Mouse (Mus musculus) cerebellum, postnatal 14 days (tissue): ENCODE measurements at regions not wholly inside any gene's neighbourhood (a gene's known extent, or its start where the extent isn't known, plus 50 kb on each side); places are given as distances from the start of the nearest gene placed in this dataset.

ENCODE experiments used
- DNase-seq, 2 experiments: peaks; one replicate each; pipeline ENCODE4 v3.0.0; 2021; ENCODE audit warnings: mixed read lengths in 2 of 2

- no peak for DNase-seq
Measured at GRCm38 (mm10) chr10:117526008-117526833, 103.1 kb upstream of the Cpm start.

- DNase-seq: no peak
Measured at GRCm38 (mm10) chr10:117525608-117526007, 103.7 kb upstream of the Cpm start.

GRCm38 (mm10) chr10:117524926-117525565, 104.3 kb upstream of the Cpm start:
- no peak for DNase-seq

- no peak for DNase-seq
Measured at GRCm38 (mm10) chr10:117524101-117524500, 105.2 kb upstream of the Cpm start.

- DNase-seq: no peak
Measured at GRCm38 (mm10) chr10:117522906-117523829, 106.1 kb upstream of the Cpm start.

- DNase-seq: no peak
Measured at GRCm38 (mm10) chr10:117522373-117522772, 106.9 kb upstream of the Cpm start.

DNA sequence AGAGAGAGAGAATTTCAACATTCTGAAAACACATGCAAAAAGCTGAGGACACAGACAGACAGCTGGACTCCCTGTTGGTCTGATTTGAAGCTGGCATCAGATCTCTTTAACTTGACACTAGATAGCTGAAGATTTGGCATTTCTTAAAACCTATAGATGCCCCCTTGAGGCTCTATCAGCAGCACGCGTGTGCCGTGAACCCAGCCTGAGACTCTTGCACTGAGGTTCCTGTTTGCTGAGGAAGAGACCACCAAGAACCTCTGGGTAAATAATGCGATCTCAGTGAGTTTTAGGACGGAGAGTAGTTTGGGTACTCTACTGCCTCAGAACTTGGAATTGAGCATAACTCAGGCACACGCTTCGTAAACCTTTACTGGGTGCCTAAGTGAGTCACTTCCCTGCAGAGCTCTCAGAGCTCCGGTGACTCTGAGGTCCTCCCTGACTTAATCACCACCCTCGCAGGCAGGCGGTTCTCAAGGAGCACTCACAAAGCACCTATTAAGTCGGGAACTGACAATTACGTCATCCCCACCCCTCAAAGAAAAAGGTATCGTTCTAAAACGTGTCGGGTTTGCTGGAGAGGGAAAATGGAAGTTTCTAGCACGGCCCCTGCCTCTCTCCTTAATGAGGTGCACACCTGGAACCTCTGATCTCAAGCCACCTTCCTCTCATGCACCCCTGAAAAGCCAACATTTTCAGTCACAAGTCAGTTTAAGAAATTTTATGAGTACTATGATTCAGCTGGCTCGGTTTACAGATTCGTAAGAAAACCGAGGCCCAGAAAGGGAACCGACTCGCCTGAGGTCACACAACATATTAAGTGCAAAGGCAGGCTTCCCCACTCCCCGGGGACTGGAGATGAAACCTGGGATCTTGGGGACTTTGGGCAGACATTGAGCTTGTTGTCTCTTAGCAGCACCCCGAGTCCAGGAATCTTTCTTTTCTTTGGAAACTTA, 107.7 kb upstream of the Cpm start:
- DNase-seq: no peak

- DNase-seq: no peak
Measured at GRCm38 (mm10) chr10:117520536-117521314, 108.6 kb upstream of the Cpm start.

DNA sequence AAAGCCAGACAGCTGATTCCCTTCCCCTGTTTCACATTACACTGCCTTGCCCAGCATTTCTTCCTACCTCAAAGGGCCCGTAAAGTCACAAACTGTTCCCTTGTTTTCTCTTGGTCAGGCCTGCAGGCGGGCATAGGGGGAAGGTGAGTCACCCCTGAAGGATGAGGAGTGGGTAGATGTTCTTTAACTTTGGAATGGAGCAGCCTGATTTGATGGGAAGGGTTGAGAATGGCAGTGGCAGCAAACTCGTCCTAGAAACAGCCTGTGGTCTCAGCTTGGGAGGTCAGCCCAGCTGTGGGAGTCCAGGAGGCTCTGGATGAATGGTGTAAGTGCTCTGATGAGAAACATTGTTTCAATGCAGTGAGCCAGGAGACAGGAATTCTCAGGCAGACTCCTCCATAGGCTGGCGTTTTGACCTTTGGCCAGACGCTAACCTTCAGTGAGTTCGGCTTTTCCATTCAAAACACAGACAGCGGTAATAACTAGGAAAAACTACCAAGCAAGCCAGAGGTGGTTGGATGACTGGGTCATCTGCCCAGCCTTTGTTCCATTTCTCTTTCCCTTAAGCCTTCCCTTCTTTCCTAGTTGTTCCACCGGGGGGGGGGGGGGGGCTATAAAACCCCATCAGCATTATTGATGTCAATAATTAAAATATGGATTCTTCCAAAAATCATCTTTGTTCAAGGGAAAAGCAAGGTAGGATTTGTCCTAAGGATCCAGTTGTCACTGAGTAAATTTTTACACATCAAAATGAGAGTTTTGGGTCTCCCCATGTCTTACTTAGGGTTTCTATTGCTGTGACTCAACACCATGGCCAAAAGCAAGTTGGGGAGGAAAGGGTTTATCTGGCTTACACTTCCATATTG, 109.4 kb upstream of the Cpm start:
- DNase-seq: no peak

DNA sequence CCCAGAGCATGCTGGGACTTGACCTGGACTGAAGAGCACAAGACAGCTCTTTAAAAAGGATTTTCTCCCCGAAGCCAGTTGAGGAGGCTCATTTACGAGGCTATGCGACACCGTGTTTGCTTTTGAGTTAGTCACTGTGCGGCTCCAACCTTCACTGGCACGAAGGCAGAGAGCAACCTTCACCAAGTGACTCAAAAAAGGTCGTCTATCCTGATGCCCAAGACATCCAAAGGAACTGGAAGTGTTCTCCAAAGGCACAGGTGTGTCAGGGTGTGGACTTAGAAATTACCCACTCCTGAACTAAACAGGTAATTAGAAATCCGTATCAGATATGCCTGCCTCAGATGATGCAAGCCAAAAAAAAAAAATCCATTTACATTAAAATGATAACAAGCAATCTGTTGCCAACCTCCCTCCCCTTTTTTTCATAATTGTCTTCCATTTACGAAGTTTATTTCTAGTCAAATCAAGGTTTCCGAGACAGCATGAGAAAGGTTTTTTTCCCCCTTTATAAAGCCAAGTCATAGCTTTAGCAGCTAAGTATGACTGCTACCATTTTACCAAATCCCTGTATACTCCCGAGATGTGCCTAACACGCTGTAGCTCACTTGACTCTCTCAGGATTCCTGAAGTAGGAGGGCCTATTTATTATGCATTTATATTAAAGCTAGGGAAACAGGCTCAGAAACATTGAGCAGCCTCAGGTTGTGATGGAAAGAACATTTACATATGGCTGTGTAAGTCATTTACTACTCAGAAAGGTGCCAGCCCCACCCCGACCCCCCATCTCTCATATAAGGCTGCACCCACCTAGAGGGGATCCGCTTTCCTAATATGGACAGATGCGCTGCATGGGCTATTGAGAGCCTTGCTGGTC, 110.3 kb upstream of the Cpm start:
- DNase-seq: no peak

- no peak for DNase-seq
Measured at GRCm38 (mm10) chr10:117517800-117518770, 111.2 kb upstream of the Cpm start.

DNA sequence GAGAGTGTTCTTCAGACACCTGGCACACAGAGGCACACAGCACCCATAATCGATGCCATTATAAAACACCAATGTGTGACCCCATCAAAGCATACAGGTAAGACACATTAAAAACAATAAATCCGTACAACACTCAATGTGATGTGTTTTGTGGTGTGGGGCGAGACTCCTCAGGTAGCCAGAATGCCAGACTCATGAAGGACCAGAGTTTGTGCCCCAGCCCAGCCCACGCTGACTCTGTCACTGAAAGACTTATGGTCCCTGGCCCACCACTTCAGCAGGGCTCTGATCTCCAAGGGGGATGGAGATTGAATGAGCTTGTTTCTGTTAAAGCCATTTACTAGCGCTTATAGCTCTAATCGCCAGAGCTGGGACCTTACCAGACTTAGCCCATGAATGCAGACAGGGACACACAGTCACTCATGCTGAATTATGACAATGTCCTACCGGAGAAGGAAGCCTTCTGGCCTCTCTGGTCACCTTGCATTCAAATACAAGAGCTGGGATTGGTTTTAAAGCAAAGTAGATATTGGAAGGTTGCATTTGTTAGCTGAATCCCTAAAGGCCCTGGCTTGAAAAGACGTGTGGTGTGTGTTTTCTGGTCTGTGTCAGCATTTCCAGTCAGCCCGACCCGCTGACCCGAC, 112.1 kb upstream of the Cpm start:
- DNase-seq: no peak

GRCm38 (mm10) chr10:117516510-117516909, 112.8 kb upstream of the Cpm start:
- DNase-seq: no peak

- peak; percentile 45 to 53 for DNase-seq
Measured at GRCm38 (mm10) chr10:117515777-117516501, 113.4 kb upstream of the Cpm start.

DNA sequence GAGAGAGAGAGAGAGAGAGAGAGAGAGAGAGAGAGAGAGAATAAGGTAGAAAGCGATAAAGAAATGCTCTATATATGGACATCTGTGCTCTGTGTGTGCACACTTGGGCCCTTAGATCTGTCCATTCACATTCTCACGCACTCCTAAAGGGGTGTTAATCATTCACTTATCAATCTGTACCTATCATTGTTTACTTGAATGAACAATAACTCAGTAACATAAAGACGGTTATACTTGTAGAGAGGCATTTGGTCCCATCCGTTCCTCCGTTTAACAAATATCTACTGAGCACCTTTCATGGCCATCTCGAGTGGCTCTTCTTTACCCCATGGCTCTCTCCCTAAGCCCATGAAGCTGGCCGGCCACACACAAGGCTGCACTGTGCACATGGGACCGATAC, 114.3 kb upstream of the Cpm start:
- no peak for DNase-seq

GRCm38 (mm10) chr10:117513925-117514546, 115.3 kb upstream of the Cpm start:
- no peak for DNase-seq
